Mouse (Mus musculus): Measurements from ENCODE around the gene Mapkap1. TPM values are rescaled to one million over a fixed set of nuclear protein-coding genes. Genes with fewer than 3 reads are reported as not detected.

Mapkap1 gene
- polyA plus RNA-seq, 1 experiment from 2014 or later: 30.9 TPM

GRCm38 (mm10) chr2:34531801-34532298 is 125.3 kb downstream of the Mapkap1 start:
- Histone ChIP-seq H3K4me3 (replicated peaks) (no peak overlapping the region), H3K27ac (replicated peaks) (no peak overlapping the region), H3K9ac (no peak overlapping the region), H3K9me3 (replicated peaks) (no peaks in the 10 kb centered on the region), H3K4me2 (no peak overlapping the region), H3K4me1 (replicated peaks) (no peaks in the 10 kb centered on the region), H3K27me3 (no peaks in the 10 kb centered on the region), H3K36me3 (replicated peaks) (no peaks in the 10 kb centered on the region)
- ATAC-seq (ENCODE audit: insufficient read depth): no peak
- 57% methylated on average over 3 of the region's 3 CpGs for WGBS (ENCODE audit: insufficient replicate concordance)

GRCm38 (mm10) chr2:34532394-34532793 is 125.8 kb downstream of the Mapkap1 start:
- H3K9ac ChIP-seq: no peak overlapping the region
- no peaks in the 10 kb centered on the region for H3K27me3 ChIP-seq
- H3K4me3 ChIP-seq (replicated peaks): no peak overlapping the region
- H3K9me3 ChIP-seq (replicated peaks): no peaks in the 10 kb centered on the region
- 54% methylated on average over 1 of the region's 1 CpGs for WGBS (ENCODE audit: insufficient replicate concordance)
- H3K36me3 ChIP-seq (replicated peaks): no peaks in the 10 kb centered on the region
- ATAC-seq (ENCODE audit: insufficient read depth): no peak
- no peaks in the 10 kb centered on the region for H3K4me1 ChIP-seq (replicated peaks)
- no peak overlapping the region for H3K4me2 ChIP-seq
- no peak overlapping the region for H3K27ac ChIP-seq (replicated peaks)

GRCm38 (mm10) chr2:34533281-34533680 is 126.7 kb downstream of the Mapkap1 start:
- Histone ChIP-seq H3K9me3 (replicated peaks) (no peaks in the 10 kb centered on the region), H3K27ac (replicated peaks) (no peak overlapping the region), H3K4me1 (replicated peaks) (no peaks in the 10 kb centered on the region), H3K9ac (no peak overlapping the region), H3K36me3 (replicated peaks) (no peaks in the 10 kb centered on the region), H3K27me3 (no peaks in the 10 kb centered on the region), H3K4me3 (replicated peaks) (no peak overlapping the region), H3K4me2 (no peak overlapping the region)
- ATAC-seq (ENCODE audit: insufficient read depth): no peak

- Histone ChIP-seq H3K9ac (no peak overlapping the region), H3K27ac (replicated peaks) (no peak overlapping the region), H3K27me3 (no peaks in the 10 kb centered on the region), H3K4me1 (replicated peaks) (no peaks in the 10 kb centered on the region), H3K9me3 (replicated peaks) (no peaks in the 10 kb centered on the region), H3K4me3 (replicated peaks) (no peak overlapping the region), H3K36me3 (replicated peaks) (no peaks in the 10 kb centered on the region), H3K4me2 (no peak overlapping the region)
- 71% methylated on average over 12 of the region's 12 CpGs for WGBS (ENCODE audit: insufficient replicate concordance)
- ATAC-seq (ENCODE audit: insufficient read depth): no peak
Observed at GRCm38 (mm10) chr2:34534996-34535395, 128.4 kb downstream of the Mapkap1 start.

- H3K4me1 ChIP-seq (replicated peaks): no peaks in the 10 kb centered on the region
- ATAC-seq (ENCODE audit: insufficient read depth): no peak
- H3K9me3 ChIP-seq (replicated peaks): no peaks in the 10 kb centered on the region
- 70% methylated on average over 3 of the region's 3 CpGs for WGBS (ENCODE audit: insufficient replicate concordance)
- no peak overlapping the region for H3K4me3 ChIP-seq (replicated peaks)
- H3K4me2 ChIP-seq: no peak overlapping the region
- no peaks in the 10 kb centered on the region for H3K36me3 ChIP-seq (replicated peaks)
- no peak overlapping the region for H3K9ac ChIP-seq
- no peaks in the 10 kb centered on the region for H3K27me3 ChIP-seq
- H3K27ac ChIP-seq (replicated peaks): no peak overlapping the region
Observed at GRCm38 (mm10) chr2:34537356-34537755, 130.8 kb downstream of the Mapkap1 start.

GRCm38 (mm10) chr2:34543581-34543980 is 137.0 kb downstream of the Mapkap1 start:
- 71% methylated on average over 7 of the region's 7 CpGs for WGBS (ENCODE audit: insufficient replicate concordance)
- Histone ChIP-seq H3K4me2 (no peak overlapping the region), H3K36me3 (replicated peaks) (no peaks in the 10 kb centered on the region), H3K27ac (replicated peaks) (no peak overlapping the region), H3K4me3 (replicated peaks) (no peak overlapping the region), H3K9me3 (replicated peaks) (no peaks in the 10 kb centered on the region), H3K9ac (no peak overlapping the region), H3K27me3 (no peaks in the 10 kb centered on the region), H3K4me1 (replicated peaks) (0 out of 2 replicates have a peak, but pooled peaks cover 3% of the 10 kb centered on the region)
- ATAC-seq (ENCODE audit: insufficient read depth): no peak

GRCm38 (mm10) chr2:34544021-34544420 is 137.4 kb downstream of the Mapkap1 start:
- Histone ChIP-seq H3K9me3 (replicated peaks) (no peaks in the 10 kb centered on the region), H3K36me3 (replicated peaks) (no peaks in the 10 kb centered on the region), H3K4me1 (replicated peaks) (0 out of 2 replicates have a peak, but pooled peaks cover 3% of the 10 kb centered on the region), H3K4me3 (replicated peaks) (no peak overlapping the region), H3K27ac (replicated peaks) (no peak overlapping the region), H3K9ac (no peak overlapping the region), H3K27me3 (no peaks in the 10 kb centered on the region), H3K4me2 (no peak overlapping the region)
- no peak for ATAC-seq (ENCODE audit: insufficient read depth)
- WGBS (ENCODE audit: insufficient replicate concordance): 75% methylated on average over 3 of the region's 3 CpGs

GRCm38 (mm10) chr2:34544646-34545395 is 138.2 kb downstream of the Mapkap1 start:
- H3K4me1 ChIP-seq (replicated peaks): 0 out of 2 replicates have a peak, but pooled peaks cover 3% of the 10 kb centered on the region
- H3K27ac ChIP-seq (replicated peaks): no peak overlapping the region
- H3K4me3 ChIP-seq (replicated peaks): no peak overlapping the region
- H3K4me2 ChIP-seq: no peak overlapping the region
- no peaks in the 10 kb centered on the region for H3K36me3 ChIP-seq (replicated peaks)
- 77% methylated on average over 13 of the region's 13 CpGs for WGBS (ENCODE audit: insufficient replicate concordance)
- H3K27me3 ChIP-seq: no peaks in the 10 kb centered on the region
- H3K9me3 ChIP-seq (replicated peaks): no peaks in the 10 kb centered on the region
- no peak overlapping the region for H3K9ac ChIP-seq
- ATAC-seq (ENCODE audit: insufficient read depth): peak; percentile 58

GRCm38 (mm10) chr2:34546176-34546677 is 139.7 kb downstream of the Mapkap1 start:
- Histone ChIP-seq H3K4me1 (replicated peaks) (0 out of 2 replicates have a peak, but pooled peaks cover 3% of the 10 kb centered on the region), H3K4me2 (no peak overlapping the region), H3K9ac (no peak overlapping the region), H3K36me3 (replicated peaks) (no peaks in the 10 kb centered on the region), H3K4me3 (replicated peaks) (no peak overlapping the region), H3K9me3 (replicated peaks) (no peaks in the 10 kb centered on the region), H3K27me3 (no peaks in the 10 kb centered on the region), H3K27ac (replicated peaks) (no peak overlapping the region)
- ATAC-seq (ENCODE audit: insufficient read depth): no peak
- 65% methylated on average over 3 of the region's 3 CpGs for WGBS (ENCODE audit: insufficient replicate concordance)

GRCm38 (mm10) chr2:34547516-34547915 is 140.9 kb downstream of the Mapkap1 start:
- no peak for ATAC-seq (ENCODE audit: insufficient read depth)
- Histone ChIP-seq H3K4me2 (no peak overlapping the region), H3K9ac (no peak overlapping the region), H3K27ac (replicated peaks) (no peak overlapping the region), H3K27me3 (no peaks in the 10 kb centered on the region), H3K4me3 (replicated peaks) (no peak overlapping the region), H3K36me3 (replicated peaks) (no peaks in the 10 kb centered on the region), H3K4me1 (replicated peaks) (peaks cover 3% of the 10 kb centered on the region; the same call in 1 of the 2 replicates), H3K9me3 (replicated peaks) (no peaks in the 10 kb centered on the region)
- 91% methylated on average over 4 of the region's 4 CpGs for WGBS (ENCODE audit: insufficient replicate concordance)

GRCm38 (mm10) chr2:34548961-34549360 is 142.4 kb downstream of the Mapkap1 start:
- peaks cover 11% of the 10 kb centered on the region for H3K4me1 ChIP-seq (replicated peaks)
- H3K9me3 ChIP-seq (replicated peaks): no peaks in the 10 kb centered on the region
- no peak overlapping the region for H3K4me2 ChIP-seq
- H3K27ac ChIP-seq (replicated peaks): no peak overlapping the region
- no peaks in the 10 kb centered on the region for H3K36me3 ChIP-seq (replicated peaks)
- no peak overlapping the region for H3K4me3 ChIP-seq (replicated peaks)
- no peak for ATAC-seq (ENCODE audit: insufficient read depth)
- H3K27me3 ChIP-seq: no peaks in the 10 kb centered on the region
- 72% methylated on average over 5 of the region's 5 CpGs for WGBS (ENCODE audit: insufficient replicate concordance)
- no peak overlapping the region for H3K9ac ChIP-seq
